Mouse (Mus musculus): ENCODE measurements around the gene Sis. TPM values are rescaled to one million over a fixed set of nuclear protein-coding genes. Genes with fewer than 3 reads are reported as not detected.

Sis gene
- not detected in 2 replicates for total RNA-seq (2015)
- not detected in 2 replicates for total RNA-seq (2017)

DNA sequence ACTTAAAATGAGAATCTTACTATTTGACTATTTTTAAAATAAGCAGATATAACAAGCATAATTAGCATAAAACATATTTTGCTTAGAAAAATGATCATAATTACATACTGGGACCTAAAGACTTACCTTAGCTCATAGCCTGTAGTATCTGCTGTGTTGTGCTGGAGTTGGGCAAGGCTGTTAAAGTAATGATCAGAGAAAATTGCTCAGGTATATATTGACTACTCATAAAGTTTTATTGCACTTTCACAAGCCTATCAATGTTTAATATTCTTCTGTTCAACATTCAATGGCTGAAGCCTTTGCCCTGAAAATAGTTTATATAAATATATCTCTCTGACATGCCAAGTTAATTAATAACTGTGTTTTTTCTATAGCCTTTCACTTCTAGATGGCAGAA lies at the start of gene Sis:
Gene Sis (minus strand): TSS at position 189 of the 400 bp plus-strand sequence.
- no peak for ATAC-seq (replicated peaks; ENCODE audit: poor library complexity)

DNA sequence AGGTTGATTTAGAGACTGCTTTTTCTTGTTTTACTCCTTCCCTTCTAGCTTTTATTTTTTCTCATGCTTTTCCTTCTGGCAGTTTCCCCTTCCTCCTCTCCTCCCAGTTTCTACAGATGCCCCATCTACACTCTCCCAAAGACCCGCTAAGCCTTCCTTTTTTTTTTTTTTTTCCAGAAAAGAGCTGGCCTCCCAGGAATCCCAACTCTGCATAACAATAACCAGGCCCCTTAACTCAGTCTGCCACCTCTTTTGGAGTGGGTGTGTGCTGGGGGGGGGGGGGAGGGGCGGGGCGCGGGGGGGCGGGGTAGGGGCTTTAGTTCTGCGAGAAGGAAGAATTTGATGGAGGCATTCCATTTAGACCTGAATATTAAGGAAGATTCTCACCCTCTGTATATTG lies 38.4 kb upstream of the Sis start:
- ATAC-seq (replicated peaks; ENCODE audit: poor library complexity), result no peak

DNA sequence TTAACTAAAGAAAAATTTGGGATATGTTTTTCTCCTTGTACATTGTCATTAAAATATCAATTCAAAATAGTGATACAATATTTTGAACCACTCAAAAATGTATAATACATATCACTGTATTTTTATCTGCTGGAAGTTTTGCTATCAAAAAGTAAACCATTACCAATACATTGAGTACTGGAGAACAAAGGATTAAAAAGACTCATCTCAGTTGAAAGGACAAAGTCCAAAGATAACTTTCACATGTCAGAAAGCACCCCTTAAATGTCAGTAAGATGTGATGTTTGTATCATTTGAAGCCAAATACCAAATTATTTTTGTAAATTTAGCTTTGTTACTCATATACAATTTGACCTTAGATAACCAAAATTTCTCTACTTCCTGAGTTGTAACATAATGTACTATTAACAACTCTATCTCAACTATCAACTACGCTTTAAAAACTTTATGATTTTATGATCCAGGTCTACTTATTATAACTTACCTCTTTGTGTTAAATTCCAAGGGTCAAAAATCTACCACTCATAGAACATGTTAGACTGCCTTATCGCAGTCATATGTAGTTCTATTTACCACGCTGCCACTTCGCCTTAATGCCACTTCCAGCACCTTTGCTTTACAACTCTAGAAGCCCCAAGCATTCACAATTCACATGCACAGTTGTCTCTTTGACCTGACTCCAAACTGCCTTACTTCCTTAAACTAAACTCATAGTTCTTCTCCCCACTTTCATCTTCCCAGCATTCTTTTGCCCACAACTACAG lies 35.5 kb upstream of the Sis start:
- no peak for ATAC-seq (replicated peaks; ENCODE audit: poor library complexity)

DNA sequence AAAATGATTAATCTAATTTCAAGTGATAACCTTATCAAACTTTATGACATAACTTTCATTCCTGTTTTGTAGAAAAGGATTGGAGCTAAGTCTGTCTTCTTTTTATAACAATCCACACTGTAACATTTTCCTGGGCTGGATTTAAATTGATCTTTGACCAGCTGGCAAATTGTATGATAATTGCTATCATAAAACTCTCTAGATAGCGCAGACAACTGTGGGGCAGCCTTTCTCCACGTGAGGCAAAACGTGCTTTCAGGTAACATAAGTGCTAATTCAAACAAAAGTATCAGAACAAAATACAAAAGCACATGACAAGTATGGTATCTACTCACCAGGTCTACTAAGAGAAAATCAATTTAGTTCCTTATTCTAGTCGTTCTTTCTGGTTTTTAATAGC lies 29.9 kb upstream of the Sis start:
- ATAC-seq (replicated peaks; ENCODE audit: poor library complexity), result no peak

DNA sequence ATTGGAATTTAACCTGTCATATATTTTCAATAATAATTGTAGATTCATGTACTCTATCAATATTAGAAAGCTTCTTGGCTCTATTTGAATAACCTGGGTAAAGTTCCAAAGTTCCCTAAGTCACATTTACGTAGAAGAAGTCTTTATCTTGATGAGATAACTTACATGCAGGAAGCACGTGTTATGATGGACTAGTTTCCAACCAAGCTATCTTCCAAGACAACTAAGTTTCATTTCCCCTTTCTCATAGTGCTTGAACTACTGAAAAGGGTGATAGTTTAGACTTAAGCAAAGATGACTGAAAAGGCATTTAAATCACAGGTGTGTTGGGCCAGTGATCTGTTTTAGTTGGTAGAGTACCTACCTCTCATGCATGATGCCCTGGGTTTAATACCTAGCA lies 23.3 kb upstream of the Sis start:
- ATAC-seq (replicated peaks; ENCODE audit: poor library complexity), result no peak; the same call in 1 of the 2 replicates

DNA sequence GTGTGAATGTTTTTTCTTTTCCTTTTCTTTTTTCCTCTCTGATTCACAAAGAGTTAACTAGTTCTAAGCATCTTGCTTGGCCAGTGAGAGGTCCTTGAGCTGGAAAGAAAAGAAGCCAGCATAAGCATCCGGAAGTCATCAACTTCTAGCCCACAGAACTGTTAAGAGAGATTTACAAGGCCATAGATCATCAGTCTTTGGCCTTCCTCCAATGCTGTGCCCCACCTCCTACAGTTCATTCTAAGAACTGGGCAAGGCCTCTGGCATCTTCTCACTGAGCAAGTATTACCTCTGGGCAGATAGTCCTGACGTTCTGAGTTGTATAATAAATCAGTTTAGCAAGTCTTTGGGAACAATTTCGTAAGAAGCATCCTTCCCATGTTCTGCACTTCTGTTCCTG lies 8.9 kb upstream of the Sis start:
- no peak for ATAC-seq (replicated peaks; ENCODE audit: poor library complexity)

DNA sequence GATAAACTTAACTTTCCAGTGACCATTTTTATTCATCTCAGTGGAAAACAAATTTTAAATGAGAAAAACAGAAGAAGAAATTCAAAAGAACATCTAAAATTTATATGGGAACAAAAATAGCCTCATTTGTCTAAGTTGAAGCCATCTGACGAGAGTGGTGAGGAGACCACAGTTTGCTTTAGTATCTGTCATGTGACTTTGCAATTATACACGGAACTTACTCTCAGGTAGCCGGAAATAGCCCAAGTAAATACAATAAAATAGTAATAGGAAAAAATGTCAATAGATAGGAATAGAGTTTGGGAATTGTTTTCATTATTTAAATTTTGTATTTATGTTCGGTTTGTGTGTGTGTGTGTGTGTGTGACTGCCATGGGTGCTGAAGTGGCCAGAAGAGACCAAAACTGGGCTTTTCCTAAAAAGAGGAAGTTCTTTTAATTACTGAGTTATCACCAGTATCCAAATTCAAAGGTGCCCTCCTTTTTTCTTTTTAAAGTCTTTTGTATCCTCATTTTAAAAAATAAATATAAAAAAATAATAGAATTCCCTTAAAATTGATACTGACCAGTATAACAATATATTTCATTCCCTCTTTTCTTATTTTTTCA lies 48.6 kb downstream of the Sis start:
- ATAC-seq (replicated peaks; ENCODE audit: poor library complexity), result no peak

DNA sequence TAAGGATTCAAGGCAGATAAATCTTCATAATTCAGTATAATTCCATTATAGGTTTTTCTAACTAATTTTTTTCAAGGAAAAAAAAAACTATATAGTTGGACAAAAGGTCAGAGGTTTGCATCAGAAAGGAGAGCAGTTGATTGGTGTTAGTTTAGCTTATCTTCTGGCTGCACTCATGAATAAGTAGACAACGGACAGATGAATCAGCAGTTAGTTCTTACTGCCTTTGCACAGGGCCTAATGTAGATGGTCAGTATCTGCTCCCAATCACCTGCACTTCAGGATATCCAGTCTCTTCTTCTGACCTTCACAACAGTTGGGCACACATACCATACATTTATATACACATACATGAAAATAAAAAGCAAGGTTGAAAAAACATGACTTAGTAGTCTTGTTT lies 85.2 kb downstream of the Sis start:
- ATAC-seq (replicated peaks; ENCODE audit: poor library complexity), result no peak

DNA sequence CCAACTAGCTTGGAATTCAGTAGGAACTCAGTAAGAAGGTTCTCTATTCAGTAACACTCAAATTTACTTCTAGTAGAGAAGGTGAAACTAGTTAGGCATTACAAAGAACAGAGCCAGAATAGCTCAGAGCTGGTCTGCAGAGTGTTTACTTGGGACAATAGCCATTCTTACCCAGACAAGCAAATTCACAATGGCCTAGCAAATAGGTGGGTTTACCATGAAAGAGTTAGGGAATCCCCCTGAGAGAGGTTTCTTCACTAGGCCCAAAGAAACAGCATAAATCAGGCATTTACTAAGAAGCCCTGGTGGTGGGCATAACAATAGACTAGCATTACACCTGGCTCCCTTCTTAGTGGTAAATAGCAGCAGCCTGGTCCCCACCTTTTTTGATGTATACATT lies 99.5 kb downstream of the Sis start:
- ATAC-seq (replicated peaks; ENCODE audit: poor library complexity), result no peak

DNA sequence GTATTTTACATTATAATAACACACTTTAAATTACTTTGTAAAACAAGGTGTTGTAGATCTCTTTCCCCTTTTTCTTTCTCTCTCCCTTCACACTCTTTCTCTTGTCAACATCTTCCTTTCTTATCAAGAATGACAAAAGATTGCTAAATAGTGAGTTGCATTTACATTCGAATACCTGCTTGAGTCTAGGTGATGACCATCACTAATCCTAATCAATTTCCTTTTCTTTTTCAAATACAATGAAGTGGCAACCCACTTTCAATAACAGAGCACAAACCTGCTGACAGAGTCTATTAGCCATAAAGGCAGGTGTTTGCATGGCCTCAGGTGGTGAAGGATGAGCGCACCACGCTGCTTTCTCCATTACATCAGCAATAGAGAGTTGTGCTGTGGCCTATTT lies 108.9 kb downstream of the Sis start:
- no peak for ATAC-seq (replicated peaks; ENCODE audit: poor library complexity)

DNA sequence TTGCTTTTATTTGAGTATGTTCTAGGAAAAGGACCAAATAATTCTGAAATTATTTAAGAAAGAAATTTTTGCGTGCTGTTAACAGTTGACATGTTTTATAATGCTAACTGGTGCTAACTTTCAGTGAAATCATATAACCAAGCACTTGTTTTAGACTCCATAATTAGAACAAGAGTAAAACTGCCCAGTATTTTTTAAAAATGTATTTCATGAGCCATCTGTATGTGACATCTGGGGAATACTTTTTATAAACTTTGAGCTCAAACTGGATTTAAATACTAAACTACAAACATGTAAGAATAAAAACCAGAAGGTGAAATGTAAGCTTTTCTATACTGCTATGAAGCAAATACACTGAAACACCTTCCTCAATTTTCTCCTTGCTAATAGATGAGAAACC lies 112.3 kb downstream of the Sis start:
- ATAC-seq (replicated peaks; ENCODE audit: poor library complexity), result no peak

DNA sequence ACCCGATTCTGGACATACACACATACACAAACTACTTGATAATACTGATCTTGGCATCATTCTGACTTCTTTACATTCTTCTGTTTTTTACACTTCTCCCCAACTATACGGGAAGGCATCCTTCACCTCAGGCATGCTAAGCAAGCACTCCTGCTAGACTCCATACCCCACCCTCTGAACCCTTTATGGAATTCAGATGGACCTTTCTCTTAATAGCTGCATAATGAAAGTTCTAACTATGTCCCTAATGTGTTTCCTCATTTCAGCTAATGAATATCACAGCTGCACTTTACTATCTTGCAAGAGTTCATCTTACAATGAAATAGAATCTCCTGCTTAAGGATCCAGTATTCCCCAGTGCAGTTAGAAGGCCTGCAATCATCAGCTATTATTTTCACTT lies 127.0 kb downstream of the Sis start:
- ATAC-seq (replicated peaks; ENCODE audit: poor library complexity), result no peak

Other genes with a start within 250 kb of the Sis start
- gene Slitrk3, start 89.9 kb upstream of the Sis start, total RNA-seq (2015), result not detected in 2 replicates
- gene Slitrk3, start 89.9 kb upstream of the Sis start, total RNA-seq (2017), result not detected in 2 replicates

Data from megakaryocyte progenitor cell, adult 5-6 weeks (primary cell).